Mouse (Mus musculus) E14TG2a.4 (cell line): ENCODE data around the gene Rassf2.

Experiments used
- CTCF ChIP-seq: conservative IDR thresholded peaks from 2 replicates; pipeline ENCODE4 v1.5.1; 2014; ENCODE audit warnings: low read length
- NANOG ChIP-seq: IDR thresholded peaks from 2 replicates; pipeline ENCODE4 v1.6.1; 2014; ENCODE audit warnings: borderline replicate concordance, low read length, mixed read lengths
- POU5F1 ChIP-seq: IDR thresholded peaks from 2 replicates; pipeline ENCODE4 v1.6.1; 2014; ENCODE audit warnings: low read length, borderline replicate concordance

GRCm38 (mm10) chr2:132053824-132054223 lies 23.8 kb upstream of the Rassf2 start:
- no peak for TF ChIP-seq CTCF
- no peak for TF ChIP-seq NANOG
- TF ChIP-seq POU5F1, result no peak
